Mouse (Mus musculus): ENCODE results near the gene Tacr1. TPM values are rescaled to one million over a fixed set of nuclear protein-coding genes. Genes with fewer than 3 reads are reported as not detected.

The Tacr1 gene
- polyA plus RNA-seq, 2 experiments from 2014 or later: not detected

DNA sequence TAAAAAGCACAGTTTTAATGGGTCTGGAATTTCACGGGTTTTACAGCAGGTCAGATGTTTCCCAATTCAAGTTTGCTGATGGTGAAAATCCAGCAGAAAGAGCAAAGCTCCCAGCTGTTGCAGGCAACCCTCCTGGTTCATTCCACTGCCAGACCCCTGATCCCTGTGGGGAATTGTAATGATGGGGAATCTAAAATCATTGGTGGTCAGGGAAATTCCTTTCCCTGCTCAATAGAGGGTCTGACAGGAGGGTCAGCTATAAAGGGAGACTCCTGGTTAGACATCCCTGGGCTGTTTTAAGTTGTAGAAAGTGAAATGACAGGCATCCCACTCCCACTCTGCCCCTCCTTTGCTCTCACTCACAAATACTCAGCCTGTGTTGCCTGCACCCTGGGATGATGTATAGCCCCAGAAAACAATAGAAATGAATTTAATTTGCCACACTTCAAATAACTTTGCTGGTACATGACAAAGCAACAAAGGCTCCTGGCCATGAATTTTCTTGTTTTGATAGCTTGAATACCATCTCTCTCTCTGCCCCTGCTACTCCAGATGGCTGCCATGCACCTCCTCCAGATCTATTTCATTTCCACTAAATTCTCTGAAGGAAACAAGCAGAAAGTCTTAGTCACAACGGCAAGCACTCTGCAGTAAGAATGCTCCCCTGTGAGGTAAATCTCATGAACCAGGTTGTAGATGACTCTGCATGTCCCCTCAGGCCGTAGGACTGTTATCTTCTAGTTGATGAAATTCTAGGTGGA is 123.2 kb downstream of the Tacr1 start:
- no peak for ATAC-seq

GRCm38 (mm10) chr6:82528631-82529030 is 126.5 kb downstream of the Tacr1 start:
- ATAC-seq: no peak

DNA sequence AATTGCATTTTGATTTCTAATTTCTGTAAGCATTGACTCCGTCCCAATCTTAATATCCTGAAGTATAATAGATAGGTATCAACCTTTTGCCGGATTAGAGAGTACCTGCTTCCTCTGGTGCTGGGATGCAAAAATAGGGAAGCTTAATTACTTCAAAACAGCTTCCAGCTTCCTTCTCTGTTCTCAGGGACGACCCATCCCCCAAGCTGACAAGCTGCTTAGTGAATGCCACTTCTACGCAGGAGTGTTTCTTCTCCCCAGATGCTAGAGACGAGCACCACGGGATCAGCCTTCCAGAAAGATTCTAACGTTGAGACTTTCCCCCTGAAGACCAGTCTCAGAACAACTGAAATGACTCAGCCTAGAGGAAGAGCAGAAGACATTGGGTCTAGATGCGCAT is 134.5 kb downstream of the Tacr1 start:
- no peak for ATAC-seq

DNA sequence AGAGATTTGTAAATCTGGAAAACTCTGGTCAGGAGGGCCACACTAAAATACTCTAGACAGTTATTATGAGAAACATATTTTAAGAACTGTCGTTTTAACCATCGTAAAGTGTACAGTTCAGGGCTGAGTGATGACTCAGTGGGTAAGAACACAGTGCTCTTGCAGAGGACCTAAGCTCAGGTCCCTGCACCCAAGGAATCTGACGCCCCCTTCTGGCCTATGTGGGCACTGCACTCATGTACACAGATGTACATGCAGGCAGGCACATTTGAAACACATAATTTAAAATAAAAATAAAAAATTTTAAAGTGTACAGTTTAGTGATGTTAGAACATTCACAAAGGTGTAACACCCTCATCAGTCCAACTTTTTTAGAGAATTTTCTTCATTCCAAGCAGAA is 147.1 kb downstream of the Tacr1 start:
- no peak for ATAC-seq

- no peak for ATAC-seq
Measured at GRCm38 (mm10) chr6:82575445-82575844, 173.3 kb downstream of the Tacr1 start.

GRCm38 (mm10) chr6:82585396-82585795 is 183.3 kb downstream of the Tacr1 start:
- no peak for ATAC-seq

DNA sequence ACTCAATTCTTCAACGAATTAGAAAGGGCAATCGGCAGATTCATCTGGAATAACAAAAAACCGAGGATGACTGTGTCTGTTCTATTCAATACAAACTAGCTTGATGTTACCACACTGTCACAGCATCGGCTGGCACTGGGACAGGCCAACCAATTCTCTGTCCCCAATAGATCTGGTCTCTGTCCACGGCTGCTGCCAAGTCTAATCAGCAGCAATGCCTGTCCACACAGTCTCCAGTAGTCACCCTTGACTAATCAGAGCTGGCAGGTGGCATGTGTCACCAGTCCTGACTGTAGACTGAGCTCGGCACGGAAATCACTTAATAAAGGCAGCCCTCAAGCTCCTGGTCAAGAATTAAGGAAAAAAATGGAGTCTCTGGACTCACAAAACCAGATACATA is 187.3 kb downstream of the Tacr1 start:
- no peak for ATAC-seq

GRCm38 (mm10) chr6:82595461-82596090 is 193.4 kb downstream of the Tacr1 start:
- no peak for ATAC-seq

DNA sequence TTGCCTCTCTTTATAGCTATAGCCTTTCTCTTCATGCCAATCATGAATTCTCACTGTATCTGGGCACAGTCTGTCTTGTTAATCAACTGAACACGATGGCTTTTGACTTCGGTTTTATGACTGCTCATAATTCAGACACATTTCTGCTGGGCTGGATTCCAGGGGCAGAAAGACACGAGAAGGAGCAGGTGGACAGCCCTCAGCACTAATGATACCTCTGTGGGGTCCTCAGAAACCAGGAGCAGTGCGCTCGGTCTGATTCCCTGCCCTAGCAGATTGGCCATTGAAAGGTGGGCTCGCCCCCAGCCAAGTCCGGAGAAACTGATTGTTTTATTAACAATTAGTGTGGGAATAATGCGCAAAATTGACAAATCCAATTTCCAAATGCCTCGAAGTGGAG is 201.1 kb downstream of the Tacr1 start:
- no peak for ATAC-seq

GRCm38 (mm10) chr6:82603665-82604064 is 201.5 kb downstream of the Tacr1 start:
- ATAC-seq: no peak

DNA sequence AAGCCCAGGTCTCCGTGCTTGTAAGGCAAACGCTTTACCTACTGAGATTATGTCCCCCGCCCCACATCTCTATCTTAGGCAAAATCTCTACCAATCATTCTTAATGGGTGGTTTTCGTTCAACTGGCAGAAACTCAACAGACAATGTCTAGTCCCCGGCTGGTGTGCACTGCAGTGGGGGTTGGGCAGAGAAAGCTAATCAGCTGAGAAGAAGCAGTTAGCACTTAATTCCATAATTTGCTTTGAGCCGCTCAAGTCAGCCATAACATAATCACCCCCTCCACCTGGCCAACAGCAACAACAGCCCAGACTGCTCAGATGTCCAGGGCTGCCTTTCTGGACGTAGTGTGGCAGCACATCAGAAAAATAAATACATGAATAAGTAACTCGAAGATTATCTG is 202.7 kb downstream of the Tacr1 start:
- ATAC-seq: no peak

DNA sequence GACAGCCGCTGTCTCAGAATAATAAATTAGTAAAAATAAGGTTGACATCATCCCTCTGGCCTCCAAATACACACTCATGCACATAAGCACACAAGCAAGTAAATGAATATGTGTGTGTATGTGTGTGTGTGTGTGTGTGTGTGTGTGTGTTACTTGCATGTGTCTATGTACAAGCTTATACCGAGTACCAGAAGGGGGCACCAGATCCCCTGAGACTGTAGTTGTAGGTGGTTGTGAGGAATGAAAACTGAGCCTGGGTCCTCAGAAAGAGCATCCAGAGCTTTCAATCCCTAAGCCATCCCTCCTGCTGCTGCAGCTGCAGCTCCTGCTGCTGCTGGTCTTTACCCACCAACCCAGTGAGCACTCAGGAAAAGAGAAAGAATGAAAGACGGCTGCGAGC is 206.6 kb downstream of the Tacr1 start:
- ATAC-seq: no peak

- no peak for ATAC-seq
Measured at GRCm38 (mm10) chr6:82609339-82609926, 207.3 kb downstream of the Tacr1 start.

All from CD4-positive, CD25-positive, alpha-beta regulatory T cell, adult 4 months (primary cell).